Mouse (Mus musculus): ENCODE measurements around the gene Ccdc40.

The Ccdc40 gene

GRCm38 (mm10) chr11:119228091-119228781 is at the start of gene Ccdc40, which contains the start of gene Tbc1d16:
TSS of gene Ccdc40 (plus strand) at chr11:119228572.
TSS of gene Tbc1d16 (minus strand) at chr11:119228499.
- DNase-seq (ENCODE audit: low spot score in 2 of 2), result peak; percentile 67 to 68

GRCm38 (mm10) chr11:119180824-119181582 is 47.4 kb upstream of the Ccdc40 start:
- no peak for DNase-seq (ENCODE audit: low spot score in 2 of 2)

DNA sequence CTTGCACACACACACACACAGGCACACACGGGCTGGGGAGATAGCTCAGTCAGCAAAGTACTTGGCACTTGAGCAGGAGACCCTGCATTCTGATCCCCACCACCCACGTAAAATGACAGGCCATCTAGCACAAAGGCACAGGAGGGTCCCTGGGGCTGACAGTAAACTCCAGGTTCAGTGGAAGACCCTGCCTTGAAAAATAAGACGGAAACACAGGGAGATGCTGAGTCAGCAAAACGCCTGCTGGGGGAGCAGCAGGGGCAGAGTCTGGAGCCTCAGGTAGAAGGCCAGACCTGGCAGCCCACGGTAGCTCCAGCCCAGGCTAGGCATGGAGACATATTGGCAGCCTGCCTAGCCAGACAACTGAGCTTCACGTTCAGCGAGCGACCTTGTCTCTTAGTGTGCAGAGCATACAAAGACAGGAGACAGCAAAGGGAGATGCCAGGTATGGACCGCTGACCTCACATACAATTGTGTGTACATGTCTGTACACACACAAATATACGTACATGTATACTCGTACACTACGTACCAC is 46.4 kb upstream of the Ccdc40 start:
- no peak for DNase-seq (ENCODE audit: low spot score in 2 of 2)

DNA sequence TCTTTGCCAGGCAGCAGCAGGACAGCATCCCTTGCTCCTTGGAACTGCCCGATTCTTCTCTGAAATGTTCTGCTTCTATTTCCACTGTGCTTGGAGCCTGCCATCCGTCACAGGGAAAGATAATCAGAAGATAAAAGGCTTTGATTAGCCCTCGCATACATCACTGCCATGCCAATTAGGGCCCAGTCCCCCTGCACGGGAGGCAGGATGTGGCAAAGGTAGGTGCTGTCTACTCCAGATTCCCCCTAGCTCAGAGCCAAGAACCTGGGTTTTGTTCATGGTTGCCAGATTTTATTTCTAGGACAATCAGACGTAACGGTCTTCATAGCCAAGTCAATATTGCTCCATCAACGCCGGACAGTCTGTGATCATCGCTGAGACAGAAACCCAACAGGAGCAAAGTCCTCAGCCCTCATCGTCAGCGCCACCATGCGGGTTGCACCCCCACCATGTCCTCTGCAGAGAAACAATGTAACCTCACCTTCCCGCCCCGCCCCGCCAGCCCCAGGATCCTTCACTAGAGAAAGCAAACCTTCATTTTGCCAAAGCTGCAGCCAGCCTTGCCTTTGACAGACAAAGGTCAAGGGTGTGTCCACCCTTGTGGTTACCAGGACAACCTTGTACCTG is 44.6 kb upstream of the Ccdc40 start:
- no peak for DNase-seq (ENCODE audit: low spot score in 2 of 2)

DNA sequence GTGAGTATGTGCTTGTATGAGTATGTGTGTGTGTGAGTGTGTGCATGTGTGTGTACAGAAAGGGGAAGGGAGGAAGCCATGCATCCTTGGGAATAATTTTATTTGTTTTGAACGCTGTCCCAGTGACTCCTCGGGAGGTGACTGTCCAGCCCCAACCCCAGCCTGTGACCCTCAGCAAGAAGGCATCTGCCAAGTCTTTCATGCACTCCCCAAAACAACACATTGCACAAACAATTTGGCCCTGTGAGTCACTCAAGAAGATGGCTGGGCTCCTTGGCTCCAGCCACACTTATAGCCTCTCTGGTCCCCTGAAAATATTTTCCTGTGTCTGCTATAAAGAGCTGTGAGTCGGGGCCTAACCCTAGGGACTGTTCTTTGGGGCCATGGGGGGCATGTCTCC is 42.0 kb upstream of the Ccdc40 start:
- DNase-seq (ENCODE audit: low spot score in 2 of 2), result peak in 1 of 2 experiments; percentile 33

GRCm38 (mm10) chr11:119186989-119187799 is 41.2 kb upstream of the Ccdc40 start:
- DNase-seq (ENCODE audit: low spot score in 2 of 2), result no peak

DNA sequence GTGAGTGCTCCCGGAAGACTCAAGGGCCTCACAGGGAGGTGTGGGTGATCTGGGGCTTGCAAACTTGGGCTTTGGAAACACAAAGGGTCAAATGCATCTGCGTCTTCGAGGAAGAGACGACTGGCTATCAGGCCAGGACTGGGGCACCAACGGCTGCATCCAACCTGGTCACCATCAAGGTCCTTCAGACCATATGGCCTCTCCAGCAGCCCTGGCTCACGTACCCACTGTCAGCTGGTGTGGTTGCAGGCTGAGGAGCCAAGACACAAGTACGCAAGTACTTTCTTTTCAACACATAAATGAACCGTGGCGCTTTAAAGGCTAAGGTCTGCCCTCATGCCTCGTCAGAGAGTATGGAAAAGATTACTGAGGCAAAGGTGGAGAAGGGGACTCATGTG is 40.6 kb upstream of the Ccdc40 start:
- no peak for DNase-seq (ENCODE audit: low spot score in 2 of 2)

DNA sequence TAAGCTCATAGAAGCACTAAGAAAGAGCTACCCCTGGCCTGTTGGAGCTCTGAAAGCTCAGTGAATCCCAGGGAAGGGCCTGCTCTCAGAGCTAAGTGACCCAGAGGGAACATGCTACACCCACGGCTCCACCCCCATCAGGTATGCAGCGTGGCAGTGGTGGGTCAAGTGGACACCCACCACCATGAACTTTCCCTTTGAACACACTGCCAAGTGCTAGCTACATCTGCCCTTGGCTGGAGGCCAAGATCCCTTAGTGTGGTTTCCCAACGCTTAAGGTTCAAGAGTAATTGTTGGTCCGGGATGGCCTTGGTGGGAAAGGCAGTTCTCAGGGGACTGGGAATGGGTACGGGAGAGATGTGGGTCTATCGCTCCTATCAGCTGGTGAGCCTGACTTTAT is 40.0 kb upstream of the Ccdc40 start:
- DNase-seq (ENCODE audit: low spot score in 2 of 2), result no peak

- no peak for DNase-seq (ENCODE audit: low spot score in 2 of 2)
Observed at GRCm38 (mm10) chr11:119189319-119189718, 39.1 kb upstream of the Ccdc40 start.

GRCm38 (mm10) chr11:119190498-119190897 is 37.9 kb upstream of the Ccdc40 start:
- DNase-seq (ENCODE audit: low spot score in 2 of 2), result peak; percentile 51 to 65

DNA sequence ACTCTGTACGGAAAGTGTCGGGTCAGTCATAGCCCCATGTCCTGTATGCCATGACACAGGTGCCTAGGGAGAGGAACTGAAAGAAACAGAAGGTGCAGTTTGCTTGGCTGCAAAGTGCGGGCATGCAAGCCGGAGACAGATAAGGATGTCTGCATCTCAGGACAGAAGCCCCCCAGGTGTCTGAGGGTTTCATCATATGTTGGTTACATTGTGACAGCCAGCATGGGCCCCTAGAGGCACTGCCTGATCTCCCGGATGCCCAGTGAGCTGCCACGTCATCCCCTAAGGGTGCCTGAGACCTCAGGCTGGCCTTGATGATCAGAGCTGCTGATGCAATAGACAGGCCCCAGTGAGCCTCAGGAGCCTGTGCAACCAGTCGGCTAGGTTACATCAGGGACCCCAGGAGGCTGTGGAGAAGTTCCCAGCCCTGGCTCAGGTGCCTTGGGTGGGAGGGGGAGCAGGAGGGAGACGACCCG is 36.7 kb upstream of the Ccdc40 start:
- DNase-seq (ENCODE audit: low spot score in 2 of 2), result no peak

DNA sequence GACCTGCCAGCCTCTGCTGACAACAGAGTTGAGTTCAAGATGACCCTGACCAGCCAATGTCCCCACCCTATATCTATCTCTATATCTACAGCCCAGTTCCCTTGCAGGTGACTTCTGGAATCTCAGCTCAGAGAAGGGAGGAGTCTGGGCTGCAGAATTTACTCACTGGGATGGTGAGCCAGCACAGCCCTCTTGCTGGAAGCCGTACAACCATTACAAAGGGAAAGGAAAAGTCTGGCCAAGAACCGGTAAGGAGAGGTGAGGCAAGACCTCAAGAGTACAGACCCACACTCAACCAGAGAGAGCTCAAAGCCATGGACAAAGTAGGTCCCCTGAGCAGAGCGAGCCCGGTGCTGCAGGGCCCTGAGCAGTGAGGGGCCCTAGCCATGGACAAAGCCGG is 36.2 kb upstream of the Ccdc40 start:
- DNase-seq (ENCODE audit: low spot score in 2 of 2), result no peak

DNA sequence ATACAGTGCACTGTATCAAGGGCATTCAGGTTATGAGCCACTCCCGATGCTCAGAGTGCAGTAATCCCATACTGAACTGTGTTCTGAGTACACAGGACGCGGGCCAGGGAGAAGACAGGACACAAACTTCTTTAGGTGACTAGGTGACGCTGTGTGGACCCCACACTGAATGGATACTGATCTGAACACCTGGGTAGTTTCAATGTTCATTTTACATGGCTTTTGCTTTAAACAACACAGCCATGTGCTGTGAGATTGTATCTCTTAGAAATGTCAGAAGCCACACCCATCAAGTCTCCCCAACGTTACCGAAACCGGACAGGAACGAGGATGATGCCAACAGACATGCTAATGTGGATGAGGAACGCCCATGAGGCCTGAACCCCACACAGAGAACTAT is 35.8 kb upstream of the Ccdc40 start:
- no peak for DNase-seq (ENCODE audit: low spot score in 2 of 2)

DNA sequence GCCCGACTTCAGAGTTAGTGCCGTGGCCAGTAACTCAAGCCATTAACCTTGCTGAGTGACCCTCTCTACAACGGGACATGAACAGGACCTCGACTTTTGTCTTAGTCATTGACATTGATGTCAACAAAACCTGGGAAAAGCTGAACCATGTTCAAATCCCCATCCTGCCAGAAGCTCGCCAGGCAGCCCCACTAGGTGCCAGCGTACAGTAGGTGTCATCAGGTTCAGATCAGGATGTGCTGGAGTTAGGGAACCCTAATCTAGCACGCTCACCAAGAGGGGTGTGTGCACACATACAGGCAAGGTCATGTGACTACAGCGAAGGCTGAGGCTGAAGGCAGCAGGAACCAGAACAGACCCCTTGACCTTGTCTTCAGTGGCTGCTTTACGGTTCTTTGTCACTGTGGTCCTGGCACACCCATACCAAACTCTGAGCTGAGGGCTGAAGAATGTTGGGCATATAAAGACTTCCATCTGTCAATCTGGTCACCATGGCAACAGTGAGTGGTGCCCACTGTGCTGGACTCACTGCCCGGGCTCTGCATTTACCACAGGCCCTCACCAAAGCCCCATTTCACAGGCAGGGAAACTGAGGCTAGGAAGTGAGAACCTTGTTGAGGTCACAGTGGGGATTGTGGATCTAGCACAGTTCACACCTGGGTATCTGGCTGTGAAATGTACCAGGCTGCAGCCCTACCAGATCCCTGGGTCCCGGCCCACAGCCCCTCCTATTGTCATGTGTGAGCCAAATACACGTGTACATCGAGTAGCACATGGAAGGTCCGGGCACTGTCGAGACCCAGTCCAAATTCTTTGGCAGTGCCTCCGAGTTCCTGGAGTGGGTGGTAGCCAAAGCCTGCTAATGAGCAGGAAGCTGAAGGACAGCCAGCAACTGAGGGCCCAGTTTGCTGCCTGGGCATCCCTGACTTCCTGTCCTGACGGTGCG is 30.5 kb upstream of the Ccdc40 start:
- no peak for DNase-seq (ENCODE audit: low spot score in 2 of 2)

DNA sequence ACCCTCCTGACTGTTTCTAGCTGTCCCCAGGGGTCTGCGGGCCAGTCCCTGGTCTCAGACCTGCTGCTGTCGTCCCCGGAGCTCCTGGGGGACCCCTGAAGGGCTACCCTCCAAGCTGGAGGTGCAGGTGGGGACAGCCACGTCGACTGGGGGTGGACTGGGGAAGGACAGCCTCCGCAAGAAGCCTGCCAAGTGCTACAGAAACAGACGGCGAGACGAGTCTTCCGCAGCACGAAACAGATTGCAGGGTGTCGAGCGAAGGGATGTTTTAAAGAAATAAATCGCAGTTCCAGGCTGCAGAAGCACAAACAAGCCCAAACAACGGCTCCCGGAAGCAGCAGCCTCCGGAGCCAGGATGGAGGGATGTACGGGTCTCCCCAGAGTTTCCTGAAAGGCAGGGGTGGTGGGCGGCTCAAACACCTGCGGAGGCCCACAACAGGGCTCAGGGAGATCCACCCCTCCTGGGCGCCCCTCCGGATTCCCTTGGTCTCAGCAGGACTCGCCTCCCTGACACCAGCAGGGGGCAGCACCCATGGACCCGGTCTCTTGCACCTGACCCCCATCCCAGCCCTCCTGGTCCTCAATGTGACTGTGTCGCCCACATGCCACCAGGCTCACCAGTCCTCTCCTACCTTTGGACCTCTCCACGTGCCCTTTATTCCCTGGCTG is 29.7 kb upstream of the Ccdc40 start:
- no peak for DNase-seq (ENCODE audit: low spot score in 2 of 2)

DNA sequence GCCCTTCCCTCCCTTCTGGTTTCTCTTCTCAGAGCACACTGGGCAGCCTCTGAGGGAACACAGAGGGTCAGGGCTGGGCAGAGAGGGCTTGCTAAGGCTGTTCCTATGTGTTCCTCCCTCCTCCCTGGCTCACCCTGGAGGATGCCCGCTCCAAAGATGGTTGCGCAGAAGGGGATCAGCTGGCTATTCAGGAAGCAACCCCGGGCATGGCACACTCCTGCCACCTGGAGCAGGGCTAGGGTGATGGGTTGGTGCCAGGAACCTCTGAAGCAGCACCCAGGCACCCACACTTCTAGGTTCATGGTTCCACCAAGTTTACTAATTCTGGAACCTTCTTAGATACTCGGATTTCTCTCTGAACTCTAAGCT is 29.2 kb upstream of the Ccdc40 start:
- no peak for DNase-seq (ENCODE audit: low spot score in 2 of 2)

GRCm38 (mm10) chr11:119203423-119203822 is 24.9 kb upstream of the Ccdc40 start:
- no peak for DNase-seq (ENCODE audit: low spot score in 2 of 2)

GRCm38 (mm10) chr11:119205738-119206137 is 22.6 kb upstream of the Ccdc40 start:
- DNase-seq (ENCODE audit: low spot score in 2 of 2), result no peak

DNA sequence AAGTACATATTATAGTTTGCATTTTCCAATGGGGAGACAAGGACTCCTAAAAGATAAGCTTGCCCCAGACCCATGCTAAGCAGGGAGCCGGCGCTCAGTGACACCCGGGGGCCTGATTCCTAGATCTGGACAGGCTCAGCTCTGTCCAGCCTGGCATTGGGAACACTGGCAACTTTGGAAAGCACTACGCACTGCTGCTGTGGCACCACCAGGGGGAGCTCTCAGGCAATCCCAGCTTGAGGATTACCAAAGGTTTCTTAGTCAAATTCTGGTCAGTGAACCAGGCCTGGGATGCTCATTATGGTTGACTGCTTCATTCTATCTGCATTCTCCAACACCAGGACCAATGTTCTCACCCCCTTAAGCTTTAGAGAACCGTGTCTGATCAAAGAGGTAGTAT is 21.8 kb upstream of the Ccdc40 start:
- peak in 1 of 2 experiments; percentile 57 for DNase-seq (ENCODE audit: low spot score in 2 of 2)

DNA sequence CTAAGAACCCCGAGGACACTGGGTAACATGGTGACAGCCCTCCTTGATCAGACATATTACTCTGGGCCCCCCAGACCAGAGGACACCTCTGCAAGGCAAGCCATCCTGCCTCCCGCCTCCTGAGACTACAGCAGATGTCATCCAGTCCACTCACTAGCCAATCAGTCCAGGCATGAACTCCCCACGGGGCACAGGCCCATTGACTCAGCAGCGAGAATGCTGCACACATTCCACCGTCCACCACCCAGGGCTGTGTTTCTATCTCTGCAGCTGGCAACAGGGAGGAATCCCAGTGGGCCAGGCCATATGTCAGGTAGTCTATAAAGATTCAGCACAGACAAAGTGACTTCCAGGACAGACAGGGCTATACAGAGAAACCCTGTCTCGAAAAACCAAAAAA is 20.4 kb upstream of the Ccdc40 start:
- no peak for DNase-seq (ENCODE audit: low spot score in 2 of 2)
